Mouse (Mus musculus) left cerebral cortex, adult 2 months (tissue): ENCODE measurements around the gene Pxn. TPM values are rescaled to one million over a fixed set of nuclear protein-coding genes. Genes with fewer than 3 reads are reported as not detected.

ENCODE experiments used
- DNase-seq, 2 experiments: peaks; one replicate each; pipeline ENCODE4 v3.0.0; 2021 to 2022; ENCODE audit warnings: low spot score in 2 of 2, mixed read lengths in 1 of 2; ENCODE audit errors: extremely low spot score in 1 of 2
- H3K27ac ChIP-seq: fragments of 200-600 bp; 2 replicates; pipeline ENCODE4 v1.8.1; 2022
- H3K4me3 ChIP-seq: fragments of 200-600 bp; 2 replicates; pipeline ENCODE4 v1.8.1; 2022
- CTCF ChIP-seq: fragments of 200-600 bp; IDR thresholded peaks from 2 replicates; pipeline ENCODE4 v1.8.1; 2022; ENCODE audit warnings: antibody characterized with exemption, mild to moderate bottlenecking, moderate library complexity
- intact Hi-C: fragments of 180-260 bp; cut with DNase I; formaldehyde crosslinking; loops from one replicate; pipeline ENCODE4 v1.15.1; 2025
- total RNA-seq, 2 experiments: library from RNA; stranded (reverse); gene quantifications; 2 replicates each; pipeline ENCODE4 v1.2.3; 2021

The Pxn gene
- total RNA-seq, 2 experiments from 2014 or later, result 22.8 to 25.7 TPM

- DNase-seq, result no peak
- H3K4me3 ChIP-seq, result no peak overlapping the region
- TF ChIP-seq CTCF, result no peak
- H3K27ac ChIP-seq, result no peak overlapping the region; the same call in 1 of the 2 replicates
- intact Hi-C loops, result no loop called here
These were observed 28.4 kb downstream of the Pxn start for GRCm38 (mm10) chr5:115534856-115535255.

DNA sequence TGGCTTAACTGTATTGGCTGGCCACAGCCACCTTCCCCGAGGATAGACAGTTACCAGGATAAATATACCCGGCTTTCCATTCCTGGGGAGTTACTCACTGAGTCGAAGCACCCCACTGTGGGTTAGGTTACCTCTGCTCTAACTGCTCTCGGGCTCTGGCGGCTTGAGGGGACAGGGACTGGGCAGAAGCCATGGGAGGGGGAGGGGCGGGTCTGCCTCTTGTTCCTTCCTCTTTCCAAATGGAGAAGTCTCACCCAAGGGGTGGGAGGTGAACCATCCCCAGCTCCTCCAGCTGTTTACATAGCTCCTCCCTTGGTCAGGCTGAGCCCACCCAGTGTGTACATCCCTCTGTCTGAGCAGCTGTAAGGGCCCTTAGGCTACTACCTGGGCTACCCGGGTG, 29.2 kb downstream of the Pxn start:
- intact Hi-C loops, result no loop called here
- H3K27ac ChIP-seq, result no peak overlapping the region
- DNase-seq, result no peak

DNA sequence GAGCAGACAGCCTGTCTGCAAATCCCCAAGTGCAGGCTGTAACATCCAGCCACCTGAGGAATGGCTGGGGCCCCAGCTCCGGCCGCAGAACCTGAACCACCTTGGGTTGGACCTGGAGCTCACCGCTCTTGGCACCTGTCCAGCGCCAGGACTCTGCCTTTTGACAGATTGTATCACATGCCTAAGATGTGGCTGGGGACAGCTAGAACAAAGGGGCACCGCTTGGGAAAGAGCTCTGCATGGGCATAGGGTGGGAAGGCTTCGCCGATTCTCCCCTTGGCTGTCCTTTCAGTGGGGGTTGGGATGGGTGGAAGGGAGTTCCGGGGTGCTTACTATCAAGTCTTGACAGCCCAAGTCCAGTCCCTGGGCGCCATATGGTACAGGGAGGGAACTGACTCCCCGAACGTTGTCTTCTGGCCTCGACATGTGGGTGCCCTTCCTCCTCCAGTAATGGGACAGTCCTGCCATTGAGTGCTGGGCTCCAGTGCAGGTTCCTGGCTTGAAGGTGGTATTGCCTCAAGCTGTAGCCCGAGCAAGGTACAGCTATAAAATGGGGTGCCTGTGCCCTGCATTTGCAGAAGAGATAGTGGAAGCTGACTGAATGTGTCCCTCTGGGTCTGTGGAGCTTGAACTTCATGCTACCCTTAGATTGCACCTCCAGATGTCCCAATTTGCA, 31.7 kb downstream of the Pxn start:
- Histone ChIP-seq H3K27ac (no peak overlapping the region; the same call in 1 of the 2 replicates), H3K4me3 (no peak overlapping the region)
- TF ChIP-seq CTCF, result no peak
- intact Hi-C loops, result loop anchor here (1.0 kb wide), 1 partner anchor 32 kb away; the partner anchor contains the start of gene Pxn
- no peak for DNase-seq

More for the DNA sequence above, 29.2 kb downstream of the Pxn start:
- no peak for TF ChIP-seq CTCF
- no peak overlapping the region for H3K4me3 ChIP-seq

DNA sequence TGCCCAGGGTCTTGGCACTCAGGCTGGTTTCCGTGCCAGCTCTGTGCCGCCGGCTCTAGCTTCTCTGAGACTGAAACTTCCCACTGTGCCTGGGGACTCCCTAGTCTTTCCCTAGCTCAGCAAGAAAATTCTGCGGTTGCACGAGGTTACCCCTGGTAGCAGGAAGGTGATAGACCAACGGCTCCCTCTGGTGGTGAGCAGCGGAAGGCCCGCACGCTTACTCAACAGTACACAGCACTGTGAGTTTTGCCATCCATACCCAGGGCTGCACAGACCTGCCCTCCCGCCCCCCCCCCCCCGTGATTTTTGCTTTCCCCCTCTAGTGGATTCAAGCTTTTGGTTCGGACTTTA, 32.2 kb downstream of the Pxn start:
- DNase-seq, result peak; percentile 87 to 92
- peak; percentile 89 for TF ChIP-seq CTCF
- no peak overlapping the region for H3K4me3 ChIP-seq
- no peak overlapping the region; the same call in 1 of the 2 replicates for H3K27ac ChIP-seq
- intact Hi-C loops, result loop anchor here (1.0 kb wide), 1 partner anchor 32 kb away; the partner anchor contains the start of gene Pxn

GRCm38 (mm10) chr5:115542635-115543384, 36.3 kb downstream of the Pxn start:
- no peak overlapping the region for H3K27ac ChIP-seq
- no peak for DNase-seq
- intact Hi-C loops, result loop anchor here (10.0 kb wide), 1 partner anchor 178 kb away; no protein-coding TSS in a partner anchor
- no peak overlapping the region for H3K4me3 ChIP-seq
- TF ChIP-seq CTCF, result no peak

DNA sequence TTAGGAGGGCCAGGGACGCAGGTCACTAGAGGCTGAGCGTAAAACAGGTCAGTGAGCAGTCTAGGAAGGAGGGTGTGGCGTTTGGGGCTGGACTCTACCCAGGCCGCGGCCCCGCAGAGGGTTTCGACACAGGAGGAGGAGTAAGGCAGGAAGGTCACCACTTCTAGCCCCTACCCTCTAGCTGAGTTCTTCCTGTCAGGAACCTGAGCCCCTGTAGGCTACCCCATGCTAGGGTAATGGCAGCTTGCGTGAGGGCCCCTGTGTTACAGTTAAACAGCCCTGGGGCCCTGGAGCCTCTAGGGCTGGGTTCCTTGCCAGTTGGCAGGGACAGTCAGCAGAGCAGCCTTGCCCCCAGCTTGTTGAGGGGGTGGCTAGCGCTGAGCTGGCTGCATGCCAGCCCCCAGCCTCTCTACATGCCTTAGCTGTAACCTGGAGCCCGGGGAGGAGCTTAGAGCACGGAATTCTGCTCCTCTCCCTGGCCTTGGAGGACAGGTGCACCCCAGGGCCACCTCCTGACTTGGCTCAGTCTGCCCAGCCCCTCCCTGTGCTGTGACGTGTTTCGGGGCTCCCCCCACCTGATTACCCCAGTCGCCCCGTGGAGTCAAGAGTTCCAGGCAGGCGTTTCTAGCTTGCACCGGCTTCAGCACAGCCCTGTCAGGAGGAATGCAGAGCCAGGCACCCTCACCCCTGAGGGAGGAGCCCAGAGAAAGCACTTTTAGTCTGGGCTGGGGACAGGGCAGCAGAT, 37.2 kb downstream of the Pxn start:
- Histone ChIP-seq H3K4me3 (no peak overlapping the region), H3K27ac (no peak overlapping the region)
- no peak for TF ChIP-seq CTCF
- intact Hi-C loops, result loop anchor here (10.0 kb wide), 1 partner anchor 179 kb away; no protein-coding TSS in a partner anchor
- peak in 1 of 2 experiments; percentile 59 for DNase-seq

- DNase-seq, result no peak
- Histone ChIP-seq H3K4me3 (no peak overlapping the region), H3K27ac (no peak overlapping the region)
- no peak for TF ChIP-seq CTCF
- intact Hi-C loops, result loop anchor here (10.0 kb wide), 1 partner anchor 180 kb away; no protein-coding TSS in a partner anchor
These were observed 38.2 kb downstream of the Pxn start for GRCm38 (mm10) chr5:115544655-115545185.

- Histone ChIP-seq H3K27ac (no peak overlapping the region), H3K4me3 (no peak overlapping the region)
- DNase-seq, result no peak
- intact Hi-C loops, result loop anchor here (10.0 kb wide), 1 partner anchor 181 kb away; no protein-coding TSS in a partner anchor
- TF ChIP-seq CTCF, result no peak
These were observed 39.2 kb downstream of the Pxn start for GRCm38 (mm10) chr5:115545636-115546035.

DNA sequence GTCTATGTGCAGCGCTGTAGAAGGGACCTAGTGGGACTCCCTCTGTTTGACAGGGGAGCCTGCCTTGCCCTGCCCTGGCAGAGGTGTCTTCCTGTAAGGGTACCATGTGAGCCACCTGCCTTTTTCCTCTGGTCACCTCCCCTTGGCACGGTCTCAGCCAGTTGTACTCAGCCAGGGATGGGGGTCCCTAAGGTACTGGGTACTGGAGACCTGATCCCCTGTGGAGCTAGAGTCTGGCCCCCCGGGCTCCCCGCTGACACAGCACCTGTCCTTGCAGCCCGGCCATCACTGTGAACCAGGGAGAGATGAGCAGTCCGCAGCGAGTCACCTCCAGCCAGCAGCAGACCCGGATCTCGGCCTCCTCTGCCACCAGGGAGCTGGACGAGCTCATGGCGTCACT, 40.1 kb downstream of the Pxn start:
- TF ChIP-seq CTCF, result no peak
- DNase-seq, result no peak
- Histone ChIP-seq H3K4me3 (no peak overlapping the region), H3K27ac (no peak overlapping the region)
- intact Hi-C loops, result loop anchor here (10.0 kb wide), 1 partner anchor 182 kb away; no protein-coding TSS in a partner anchor

DNA sequence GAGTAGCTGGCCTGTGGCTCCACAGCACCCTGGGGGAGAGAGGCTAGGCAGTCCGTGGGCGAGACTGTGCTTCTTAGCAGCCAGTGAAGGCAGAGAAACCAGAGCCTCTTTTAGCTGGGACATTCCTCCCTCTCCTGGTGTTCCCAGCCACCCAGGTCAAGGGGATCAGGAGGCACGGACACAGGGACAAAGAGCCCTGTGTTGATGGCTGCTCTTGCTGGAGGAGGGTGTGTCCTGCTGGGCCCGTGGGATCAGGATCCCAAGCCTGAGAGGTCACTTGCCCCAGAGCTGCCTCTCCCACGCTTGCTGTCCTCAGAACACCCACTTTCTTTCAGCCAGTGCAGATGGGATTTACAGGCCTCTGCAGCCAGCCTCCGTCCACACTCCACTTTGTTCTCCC, 40.5 kb downstream of the Pxn start:
- DNase-seq, result no peak
- Histone ChIP-seq H3K27ac (no peak overlapping the region), H3K4me3 (no peak overlapping the region)
- intact Hi-C loops, result loop anchor here (10.0 kb wide), 1 partner anchor 182 kb away; no protein-coding TSS in a partner anchor
- TF ChIP-seq CTCF, result no peak

DNA sequence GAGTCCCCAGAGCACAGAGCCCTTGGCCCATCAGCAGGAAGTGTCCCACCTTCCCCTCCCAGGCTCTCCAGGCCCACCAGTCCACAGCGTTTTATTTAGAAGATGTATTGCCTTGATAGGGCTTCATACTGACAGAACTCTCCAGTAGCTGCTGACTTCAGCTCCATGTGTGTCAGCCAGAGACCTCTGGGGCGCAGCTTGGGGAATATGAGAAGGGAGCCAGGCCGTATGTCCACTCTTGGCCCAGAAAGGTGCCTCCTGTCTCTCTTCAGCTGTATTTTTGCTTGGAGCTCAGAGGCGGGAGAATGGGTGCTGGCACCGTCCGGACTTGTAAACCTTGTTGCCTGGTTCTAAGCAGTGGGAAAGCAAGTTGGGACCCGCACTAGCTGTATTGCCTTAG, 40.9 kb downstream of the Pxn start:
- no peak overlapping the region for H3K27ac ChIP-seq
- no peak for DNase-seq
- intact Hi-C loops, result loop anchor here (10.0 kb wide), 1 partner anchor 183 kb away; no protein-coding TSS in a partner anchor
- H3K4me3 ChIP-seq, result no peak overlapping the region
- TF ChIP-seq CTCF, result no peak
